Mouse (Mus musculus): ENCODE data around the gene Atpaf1. TPM values are rescaled to one million over a fixed set of nuclear protein-coding genes. Genes with fewer than 3 reads are reported as not detected.

Atpaf1 gene
- polyA plus RNA-seq, 1 experiment from 2014 or later = 48.1 TPM

DNA sequence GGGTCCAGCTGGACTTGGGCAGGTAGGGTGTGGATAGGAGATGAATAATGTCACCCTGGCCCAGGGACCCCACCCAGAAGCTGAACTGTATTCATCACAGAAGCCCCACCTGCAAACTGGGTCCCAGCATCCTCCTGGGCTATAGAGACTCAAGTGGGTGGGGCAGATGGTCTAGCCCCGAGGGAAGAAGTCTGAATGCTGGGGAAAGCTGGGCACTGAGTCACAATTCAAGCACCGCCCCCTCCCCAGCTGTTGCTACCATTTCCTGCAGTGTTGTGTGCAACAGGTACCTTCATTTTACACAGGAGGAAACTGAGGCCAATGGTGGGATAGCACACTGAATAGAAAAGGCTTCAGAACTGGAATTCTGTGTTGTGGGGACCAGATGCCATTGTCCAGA lies 47.4 kb downstream of the Atpaf1 start:
- H3K36me3 ChIP-seq (ENCODE audit: control insufficient read depth, insufficient read depth, low read length) = no peaks in the 10 kb centered on the region
- WGBS = 55% methylated on average over 2 of the region's 2 CpGs
- no peak overlapping the region for H3K27ac ChIP-seq (ENCODE audit: low read depth, low read length)
- H3K9ac ChIP-seq (replicated peaks; ENCODE audit: low read depth, low read length) = no peak overlapping the region
- no peaks in the 10 kb centered on the region for H3K4me1 ChIP-seq (ENCODE audit: control insufficient read depth, insufficient read depth, low read length)
- no peak overlapping the region for H3K4me2 ChIP-seq (ENCODE audit: low read depth, low read length)
- no peaks in the 10 kb centered on the region for H3K27me3 ChIP-seq (ENCODE audit: control insufficient read depth, insufficient read depth, low read length)
- H3K9me3 ChIP-seq (ENCODE audit: control insufficient read depth, low read length) = no peaks in the 10 kb centered on the region
- ATAC-seq (ENCODE audit: low read depth) = no peak
- H3K4me3 ChIP-seq (ENCODE audit: low read depth, low read length) = no peak overlapping the region

DNA sequence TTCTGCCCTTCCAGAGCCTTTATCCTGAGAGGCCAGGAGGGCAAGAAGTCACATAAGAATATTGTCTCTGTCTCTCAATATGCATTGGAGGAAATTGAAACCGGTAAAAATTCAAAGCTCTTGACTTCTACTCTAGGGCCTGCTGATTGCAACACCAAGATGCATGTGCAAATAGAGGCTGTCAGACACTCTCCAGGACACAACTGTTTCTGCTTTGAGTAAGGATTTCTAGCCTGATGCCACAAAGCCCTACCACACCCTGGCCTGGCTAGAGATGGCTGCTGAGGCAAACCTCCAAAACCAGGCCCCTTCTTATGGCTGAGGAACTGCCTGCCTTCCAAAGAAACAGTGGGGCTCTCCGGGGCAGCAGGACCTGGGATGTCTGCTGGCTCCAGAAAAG lies 51.0 kb downstream of the Atpaf1 start:
- Histone ChIP-seq H3K27ac (ENCODE audit: low read depth, low read length) (no peak overlapping the region), H3K4me1 (ENCODE audit: control insufficient read depth, insufficient read depth, low read length) (peaks cover 5% of the 10 kb centered on the region; the same call in 1 of the 2 replicates), H3K9ac (replicated peaks; ENCODE audit: low read depth, low read length) (no peak overlapping the region), H3K27me3 (ENCODE audit: control insufficient read depth, insufficient read depth, low read length) (no peaks in the 10 kb centered on the region), H3K4me2 (ENCODE audit: low read depth, low read length) (no peak overlapping the region), H3K4me3 (ENCODE audit: low read depth, low read length) (no peak overlapping the region), H3K9me3 (ENCODE audit: control insufficient read depth, low read length) (no peaks in the 10 kb centered on the region), H3K36me3 (ENCODE audit: control insufficient read depth, insufficient read depth, low read length) (no peaks in the 10 kb centered on the region)
- ATAC-seq (ENCODE audit: low read depth) = no peak
- WGBS = 81% methylated on average over 2 of the region's 2 CpGs

DNA sequence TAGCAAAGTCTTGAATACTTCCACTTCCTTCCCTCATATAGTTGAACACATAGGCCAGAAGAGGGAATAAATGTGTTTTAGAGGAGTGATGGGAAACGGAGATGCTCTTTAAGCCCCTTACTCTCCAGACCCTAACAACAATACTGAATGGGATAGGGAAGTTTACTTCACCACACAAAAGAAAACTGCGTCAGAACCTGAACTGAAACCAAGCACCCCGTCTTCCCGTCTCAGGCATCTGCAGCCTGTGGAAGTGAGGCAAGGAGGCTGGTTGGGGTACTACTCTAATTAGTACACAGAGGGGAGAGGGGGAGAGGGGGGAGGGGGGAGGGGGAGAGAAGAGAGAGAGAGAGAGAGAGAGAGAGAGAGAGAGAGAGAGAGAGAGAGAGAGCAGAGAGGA lies 53.6 kb downstream of the Atpaf1 start:
- no peak for ATAC-seq (ENCODE audit: low read depth)
- Histone ChIP-seq H3K4me1 (ENCODE audit: control insufficient read depth, insufficient read depth, low read length) (peaks cover 5% of the 10 kb centered on the region; the same call in 1 of the 2 replicates), H3K36me3 (ENCODE audit: control insufficient read depth, insufficient read depth, low read length) (no peaks in the 10 kb centered on the region), H3K9me3 (ENCODE audit: control insufficient read depth, low read length) (no peaks in the 10 kb centered on the region), H3K27ac (ENCODE audit: low read depth, low read length) (no peak overlapping the region), H3K9ac (replicated peaks; ENCODE audit: low read depth, low read length) (no peak overlapping the region), H3K4me3 (ENCODE audit: low read depth, low read length) (no peak overlapping the region), H3K4me2 (ENCODE audit: low read depth, low read length) (peak overlapping the region; percentile 75; the same call in 1 of the 2 replicates), H3K27me3 (ENCODE audit: control insufficient read depth, insufficient read depth, low read length) (no peaks in the 10 kb centered on the region)
- WGBS = 60% methylated on average over 4 of the region's 4 CpGs

DNA sequence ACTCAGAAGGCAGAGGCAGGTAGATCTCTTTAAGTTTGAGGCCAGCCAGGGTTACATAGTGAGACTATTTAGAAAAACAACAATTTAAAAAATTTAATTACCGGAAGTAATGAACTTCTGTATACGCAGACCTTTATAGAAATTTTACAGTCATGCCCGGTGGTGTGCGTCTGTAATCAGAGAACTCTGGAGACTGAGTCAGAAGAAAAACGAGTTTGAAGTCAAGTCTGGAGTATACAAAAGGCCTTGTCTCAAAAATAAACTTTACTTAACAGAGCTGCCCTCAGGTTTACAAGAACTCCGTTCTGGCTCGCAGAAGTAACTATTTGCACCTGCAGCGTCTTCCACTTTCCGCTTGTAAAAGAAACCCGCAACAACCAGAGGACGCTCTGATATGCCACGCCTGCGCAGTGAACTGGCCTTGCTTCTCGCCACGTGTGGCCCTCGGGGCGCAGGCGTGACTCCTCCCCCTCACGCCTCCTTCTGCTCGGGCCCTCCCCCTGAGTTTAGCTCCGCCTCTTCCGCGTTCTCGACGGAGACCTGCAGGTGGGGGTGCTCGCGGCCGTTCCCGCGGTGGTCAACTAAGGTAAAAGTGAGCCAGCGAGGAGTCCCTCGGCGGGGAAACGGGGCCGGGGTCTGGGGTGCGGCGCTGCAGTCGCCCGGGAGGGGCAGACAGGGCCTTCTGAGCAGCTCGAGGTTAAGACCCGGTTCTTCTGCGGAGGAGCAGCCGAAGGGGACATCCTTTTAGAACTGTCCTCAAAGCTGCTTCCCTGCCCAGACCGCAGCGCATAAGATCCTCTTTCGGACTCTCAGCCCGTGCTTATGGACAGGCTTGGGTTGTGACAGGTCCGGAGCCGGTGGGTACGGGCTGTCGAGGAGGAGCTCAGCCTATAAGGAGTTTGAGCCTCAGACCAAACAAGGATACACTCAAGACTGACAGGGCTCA lies 54.4 kb downstream of the Atpaf1 start, which contains the start of gene Mknk1:
Gene Mknk1 (plus strand): TSS at position 503 of the 946 bp plus-strand sequence.
- H3K9ac ChIP-seq (replicated peaks; ENCODE audit: low read depth, low read length) = peak within 1 kb of the TSS; percentile 62
- ATAC-seq (ENCODE audit: low read depth) = peak; percentile 96
- no peak within 1 kb of the TSS for H3K27ac ChIP-seq (ENCODE audit: low read depth, low read length)
- H3K4me1 ChIP-seq (ENCODE audit: control insufficient read depth, insufficient read depth, low read length) = peaks cover 5% of the 10 kb centered on the region; the same call in 1 of the 2 replicates
- no peaks in the 10 kb centered on the region for H3K27me3 ChIP-seq (ENCODE audit: control insufficient read depth, insufficient read depth, low read length)
- H3K36me3 ChIP-seq (ENCODE audit: control insufficient read depth, insufficient read depth, low read length) = no peaks in the 10 kb centered on the region
- 2% methylated on average over 51 of the region's 51 CpGs for WGBS
- peak within 1 kb of the TSS; percentile 62 for H3K4me3 ChIP-seq (ENCODE audit: low read depth, low read length)
- H3K4me2 ChIP-seq (ENCODE audit: low read depth, low read length) = peak within 1 kb of the TSS; percentile 75
- no peaks in the 10 kb centered on the region for H3K9me3 ChIP-seq (ENCODE audit: control insufficient read depth, low read length)

DNA sequence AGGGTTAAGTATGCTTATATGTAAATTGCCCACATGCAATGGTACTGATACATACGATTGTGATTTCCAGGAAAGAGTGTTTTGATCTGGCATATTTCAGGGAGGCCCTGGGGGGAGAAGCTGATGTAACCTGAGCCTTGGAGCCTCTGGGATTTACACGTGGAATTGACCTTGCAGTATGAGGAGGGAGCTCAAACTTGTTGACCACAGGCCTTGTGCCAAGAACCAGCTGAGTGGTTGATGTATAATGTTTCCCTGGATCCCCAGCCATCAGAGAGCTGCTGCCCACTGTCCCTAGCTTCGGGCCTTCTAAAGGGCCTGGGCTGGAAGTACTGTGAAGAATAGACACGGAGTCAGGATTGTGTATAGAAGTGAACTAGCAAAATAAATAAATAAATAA lies 55.3 kb downstream of the Atpaf1 start:
- no peak for ATAC-seq (ENCODE audit: low read depth)
- H3K4me3 ChIP-seq (ENCODE audit: low read depth, low read length) = peak overlapping the region; percentile 62; the same call in 1 of the 2 replicates
- H3K27me3 ChIP-seq (ENCODE audit: control insufficient read depth, insufficient read depth, low read length) = no peaks in the 10 kb centered on the region
- H3K9ac ChIP-seq (replicated peaks; ENCODE audit: low read depth, low read length) = no peak overlapping the region
- H3K4me2 ChIP-seq (ENCODE audit: low read depth, low read length) = peak overlapping the region; percentile 75
- no peak overlapping the region for H3K27ac ChIP-seq (ENCODE audit: low read depth, low read length)
- H3K36me3 ChIP-seq (ENCODE audit: control insufficient read depth, insufficient read depth, low read length) = no peaks in the 10 kb centered on the region
- WGBS = 64% methylated on average over 4 of the region's 4 CpGs
- H3K4me1 ChIP-seq (ENCODE audit: control insufficient read depth, insufficient read depth, low read length) = peaks cover 5% of the 10 kb centered on the region; the same call in 1 of the 2 replicates
- H3K9me3 ChIP-seq (ENCODE audit: control insufficient read depth, low read length) = no peaks in the 10 kb centered on the region

- Histone ChIP-seq H3K4me1 (ENCODE audit: control insufficient read depth, insufficient read depth, low read length) (peaks cover 5% of the 10 kb centered on the region; the same call in 1 of the 2 replicates), H3K9me3 (ENCODE audit: control insufficient read depth, low read length) (no peaks in the 10 kb centered on the region), H3K4me3 (ENCODE audit: low read depth, low read length) (no peak overlapping the region), H3K9ac (replicated peaks; ENCODE audit: low read depth, low read length) (no peak overlapping the region), H3K27me3 (ENCODE audit: control insufficient read depth, insufficient read depth, low read length) (no peaks in the 10 kb centered on the region), H3K4me2 (ENCODE audit: low read depth, low read length) (no peak overlapping the region), H3K36me3 (ENCODE audit: control insufficient read depth, insufficient read depth, low read length) (no peaks in the 10 kb centered on the region), H3K27ac (ENCODE audit: low read depth, low read length) (no peak overlapping the region)
- 92% methylated on average over 4 of the region's 4 CpGs for WGBS
- no peak for ATAC-seq (ENCODE audit: low read depth)
Observed at GRCm38 (mm10) chr4:115840842-115841241, 56.2 kb downstream of the Atpaf1 start.

DNA sequence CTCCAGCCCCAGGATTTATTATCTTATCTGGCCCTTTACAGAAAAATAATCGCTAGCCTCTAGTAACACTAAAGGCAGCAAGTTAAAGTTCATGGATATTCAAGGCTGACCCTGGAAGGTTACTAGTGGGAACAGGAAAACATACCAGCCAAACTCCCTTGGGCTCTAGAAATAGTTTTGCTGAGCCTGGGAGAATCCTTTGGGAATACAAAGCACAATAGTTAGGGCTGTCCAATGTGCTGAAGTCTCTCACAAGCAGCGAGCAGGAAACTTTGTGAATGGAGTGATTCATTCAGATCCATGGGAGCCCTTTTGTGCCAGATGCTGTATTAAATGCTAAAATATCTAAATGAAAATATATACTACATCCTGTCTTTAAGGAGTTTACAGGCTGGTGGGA lies 62.0 kb downstream of the Atpaf1 start:
- Histone ChIP-seq H3K9me3 (ENCODE audit: control insufficient read depth, low read length) (no peaks in the 10 kb centered on the region), H3K27ac (ENCODE audit: low read depth, low read length) (no peak overlapping the region), H3K4me3 (ENCODE audit: low read depth, low read length) (no peak overlapping the region), H3K27me3 (ENCODE audit: control insufficient read depth, insufficient read depth, low read length) (no peaks in the 10 kb centered on the region), H3K9ac (replicated peaks; ENCODE audit: low read depth, low read length) (no peak overlapping the region), H3K4me2 (ENCODE audit: low read depth, low read length) (no peak overlapping the region), H3K4me1 (ENCODE audit: control insufficient read depth, insufficient read depth, low read length) (no peaks in the 10 kb centered on the region), H3K36me3 (ENCODE audit: control insufficient read depth, insufficient read depth, low read length) (peaks cover 3% of the 10 kb centered on the region; the same call in 1 of the 2 replicates)
- no peak for ATAC-seq (ENCODE audit: low read depth)
- whole genome bisulfite sequencing = 56% methylated on average over 2 of the region's 2 CpGs

- Histone ChIP-seq H3K27ac (ENCODE audit: low read depth, low read length) (no peak overlapping the region), H3K4me2 (ENCODE audit: low read depth, low read length) (no peak overlapping the region), H3K27me3 (ENCODE audit: control insufficient read depth, insufficient read depth, low read length) (no peaks in the 10 kb centered on the region), H3K36me3 (ENCODE audit: control insufficient read depth, insufficient read depth, low read length) (peaks cover 3% of the 10 kb centered on the region; the same call in 1 of the 2 replicates), H3K9ac (replicated peaks; ENCODE audit: low read depth, low read length) (no peak overlapping the region), H3K4me1 (ENCODE audit: control insufficient read depth, insufficient read depth, low read length) (no peaks in the 10 kb centered on the region), H3K9me3 (ENCODE audit: control insufficient read depth, low read length) (no peaks in the 10 kb centered on the region), H3K4me3 (ENCODE audit: low read depth, low read length) (no peak overlapping the region)
- 70% methylated on average over 5 of the region's 5 CpGs for WGBS
- no peak for ATAC-seq (ENCODE audit: low read depth)
Observed at GRCm38 (mm10) chr4:115847377-115847776, 62.8 kb downstream of the Atpaf1 start.

- H3K4me1 ChIP-seq (ENCODE audit: control insufficient read depth, insufficient read depth, low read length) = no peaks in the 10 kb centered on the region
- H3K36me3 ChIP-seq (ENCODE audit: control insufficient read depth, insufficient read depth, low read length) = peaks cover 3% of the 10 kb centered on the region; the same call in 1 of the 2 replicates
- no peak overlapping the region for H3K4me2 ChIP-seq (ENCODE audit: low read depth, low read length)
- 100% methylated on average over 1 of the region's 1 CpGs for WGBS
- H3K27me3 ChIP-seq (ENCODE audit: control insufficient read depth, insufficient read depth, low read length) = no peaks in the 10 kb centered on the region
- no peak overlapping the region for H3K9ac ChIP-seq (replicated peaks; ENCODE audit: low read depth, low read length)
- no peak overlapping the region for H3K4me3 ChIP-seq (ENCODE audit: low read depth, low read length)
- ATAC-seq (ENCODE audit: low read depth) = no peak
- H3K9me3 ChIP-seq (ENCODE audit: control insufficient read depth, low read length) = no peaks in the 10 kb centered on the region
- no peak overlapping the region for H3K27ac ChIP-seq (ENCODE audit: low read depth, low read length)
Observed at GRCm38 (mm10) chr4:115848083-115848482, 63.5 kb downstream of the Atpaf1 start.

All from neural tube, embryonic 14.5 days (tissue).